ENCODE assay signal across 8 mouse cellular contexts in the genomic region with DNA sequence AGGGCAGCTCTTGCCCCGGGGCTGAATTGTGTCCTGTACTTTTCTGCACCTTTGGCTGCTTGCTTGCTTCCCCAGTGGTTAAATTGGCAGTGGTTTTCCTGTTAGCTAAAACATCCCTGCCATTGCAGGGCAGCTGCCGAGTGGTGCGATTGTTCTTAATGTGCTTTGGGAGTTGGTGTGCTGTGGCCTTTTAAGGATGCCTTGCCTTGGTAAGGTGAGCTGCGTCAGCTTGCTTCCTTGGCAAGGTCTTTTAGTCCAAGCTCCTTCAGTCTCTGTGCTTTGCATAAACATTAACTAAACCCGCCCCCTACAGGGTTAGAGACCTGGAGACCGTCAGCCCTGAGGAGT. TPM values are rescaled to one million over a fixed set of nuclear protein-coding genes. Genes with fewer than 3 reads are reported as not detected.
DNase-seq lines count a peak whose midpoint lies in the region; ATAC-seq lines count a peak whose summit lies in the region.

No protein-coding gene starts in this region.

- no peak overlapping the region for H3K9ac ChIP-seq in heart, embryonic 16.5 days (ENCODE audit: low read length)
- H3K9ac ChIP-seq in limb, embryonic 11.5 days (ENCODE audit: low read length): no peak overlapping the region

- DNase-seq in adrenal gland, postnatal 10 days: peak; percentile 30
- DNase-seq in adrenal gland, adult 18-20 months (ENCODE audit: low spot score in 2 of 2): no peak
- DNase-seq in CD4-positive helper T cell, adult 2 months (ENCODE audit: low read depth, low spot score): peak; percentile 72
- no peak for DNase-seq in limb, embryonic 11.5 days (ENCODE audit: low spot score)
- DNase-seq in T-cell, adult 2 months (ENCODE audit: low spot score): no peak
- no peak for DNase-seq in spleen, adult 18-20 months

- peak overlapping the region; percentile 34; the same call in 1 of the 2 replicates for H3K4me2 ChIP-seq in heart, embryonic 16.5 days (ENCODE audit: low read depth, low read length)
- peak overlapping the region; percentile 5; the same call in 1 of the 2 replicates for H3K4me2 ChIP-seq in limb, embryonic 11.5 days (ENCODE audit: low read depth, severe bottlenecking)

- ATAC-seq in heart, embryonic 16.5 days (replicated peaks; ENCODE audit: extremely low read depth, insufficient read depth, low FRiP score): no peak
- no peak for ATAC-seq in limb, embryonic 11.5 days (ENCODE audit: insufficient number of reproducible peaks, low FRiP score, low TSS enrichment, low read depth)
- no peak for ATAC-seq in cerebellum, adult (ENCODE audit: insufficient number of reproducible peaks, low FRiP score, low TSS enrichment)

- peak overlapping the region; percentile 61 for H3K27ac ChIP-seq in heart, embryonic 16.5 days (ENCODE audit: low read length)
- H3K27ac ChIP-seq in limb, embryonic 11.5 days (replicated peaks; ENCODE audit: low read depth, low read length): no peak overlapping the region

- 44% methylated on average over 6 of the region's 6 CpGs for WGBS in heart, embryonic 16.5 days
- WGBS in limb, embryonic 11.5 days: 31% methylated on average over 6 of the region's 6 CpGs

- H3K4me3 ChIP-seq in heart, embryonic 16.5 days (ENCODE audit: low read length): no peak overlapping the region; the same call in 1 of the 2 replicates
- no peak overlapping the region for H3K4me3 ChIP-seq in limb, embryonic 11.5 days (ENCODE audit: low read depth, low read length)

- no peaks in the 10 kb centered on the region for H3K9me3 ChIP-seq in heart, embryonic 16.5 days (replicated peaks; ENCODE audit: control insufficient read depth, low read length)
- no peaks in the 10 kb centered on the region for H3K9me3 ChIP-seq in limb, embryonic 11.5 days (ENCODE audit: control insufficient read depth, low read length)

- H3K36me3 ChIP-seq in heart, embryonic 16.5 days (ENCODE audit: control insufficient read depth, insufficient read depth): no peaks in the 10 kb centered on the region
- H3K36me3 ChIP-seq in limb, embryonic 11.5 days (ENCODE audit: control insufficient read depth, insufficient read depth, low read length): no peaks in the 10 kb centered on the region

- H3K27me3 ChIP-seq in heart, embryonic 16.5 days (ENCODE audit: control insufficient read depth, insufficient read depth, low read length): no peaks in the 10 kb centered on the region
- no peaks in the 10 kb centered on the region for H3K27me3 ChIP-seq in limb, embryonic 11.5 days (ENCODE audit: control insufficient read depth, insufficient read depth, low read length)

- H3K4me1 ChIP-seq in heart, embryonic 16.5 days (ENCODE audit: control insufficient read depth, insufficient read depth, low read length): peaks cover 19% of the 10 kb centered on the region
- peaks cover 3% of the 10 kb centered on the region; the same call in 1 of the 2 replicates for H3K4me1 ChIP-seq in limb, embryonic 11.5 days (ENCODE audit: control insufficient read depth, insufficient read depth, low read length)

RNA-seq across cellular contexts. Expression of gene Exoc6, which starts 9.8 kb away (rescaled TPM):
- 10 to 100 TPM; 25.2 to 29.2 TPM for total RNA-seq in adrenal gland, postnatal 10 days (2021)
- 10 to 100 TPM; 12.9 to 15.3 TPM for total RNA-seq in adrenal gland, adult 18-20 months (2021)
- 18.7 and 20.5 TPM in 2 replicates for polyA plus RNA-seq in heart, embryonic 16.5 days (2015; fragmentation: Nextera tagmentation; extraction: Ambion mirVana)
- polyA plus RNA-seq in limb, embryonic 11.5 days (2014; fragmentation: Nextera tagmentation; extraction: Ambion mirVana): 7.5 and 7.8 TPM in 2 replicates

Comparison
In these comparisons a context has a peak if more than half of its experiments do, and no peak if none do; other contexts are left out.
1. DNase-seq: peak in adrenal gland, postnatal 10 days (single experiment) and CD4-positive helper T cell, adult 2 months (single experiment); none in adrenal gland, adult 18-20 months (0 of 2), limb, embryonic 11.5 days (single experiment), T-cell, adult 2 months (single experiment) and spleen, adult 18-20 months (0 of 2).